Mouse (Mus musculus): ENCODE data around the gene Mob3a.
A peak's percentile ranks its signal among the peaks of the same experiment; 100 is the strongest.

DNA sequence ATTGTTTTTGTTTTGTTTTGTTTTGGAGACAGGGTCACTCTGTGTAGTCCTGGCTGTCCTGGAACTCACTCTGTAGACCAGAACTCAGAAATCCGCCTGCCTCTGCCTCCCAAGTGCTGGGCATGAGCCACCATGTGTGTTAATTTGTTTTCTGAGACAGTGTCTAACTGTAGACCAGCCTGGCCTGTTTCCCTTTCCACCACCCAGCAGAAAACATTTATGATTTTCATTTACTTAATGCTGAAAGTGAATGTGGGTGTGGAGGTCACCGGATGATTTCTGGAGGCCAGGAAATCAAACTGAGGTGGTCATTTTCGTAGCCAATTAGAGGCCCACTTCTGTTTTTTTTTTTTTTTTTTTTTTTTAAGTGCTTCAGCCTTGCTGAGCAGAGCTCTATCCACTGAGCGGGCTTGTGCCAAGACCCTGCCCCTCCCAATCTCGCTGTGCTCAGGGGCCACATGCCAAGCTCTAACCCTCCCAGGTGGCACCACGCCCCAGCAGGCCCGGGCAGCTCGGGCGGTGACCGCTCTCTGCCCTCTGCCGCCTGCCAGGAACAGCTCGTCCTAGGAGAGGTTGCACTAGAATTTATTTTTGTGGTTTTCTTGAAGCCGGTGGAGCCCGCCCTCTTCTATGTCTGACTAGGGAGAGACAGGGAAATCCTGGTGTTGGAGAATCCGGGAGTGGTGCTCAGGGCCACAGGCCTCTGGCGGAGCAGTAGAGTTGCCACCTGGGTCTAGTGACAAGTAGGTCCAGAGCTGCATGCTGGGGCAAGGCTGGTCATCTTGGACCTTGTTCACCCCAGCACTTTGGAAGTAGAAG, 37.4 kb downstream of the Mob3a start:
- no peak for TF ChIP-seq CTCF (IDR thresholded peaks at IDR 0.05)
- peak; percentile 49; the same call in 1 of the 2 replicates for TF ChIP-seq EP300 (IDR thresholded peaks at IDR 0.05; ENCODE audit: insufficient read depth, low read depth, low read length)
- peak; percentile 62 for TF ChIP-seq POLR2A (IDR thresholded peaks at IDR 0.05; ENCODE audit: insufficient read depth, low read depth, low read length)
